Mouse (Mus musculus) megakaryocyte progenitor cell, adult 5-6 weeks (primary cell): Measurements from ENCODE around the gene Fem1a. TPM values are rescaled to one million over a fixed set of nuclear protein-coding genes. Genes with fewer than 3 reads are reported as not detected.

Experiments used
- ATAC-seq: replicated peaks from 2 replicates; pipeline ENCODE4 v1.8.0; 2016; ENCODE audit warnings: mild to moderate bottlenecking, moderate TSS enrichment, inconsistent platforms; ENCODE audit not compliant: poor library complexity
- total RNA-seq, 2 experiments: library from RNA; stranded (forward) in 1 of 2; stranded (reverse) in 1 of 2; fragments of 157-497, 149-512 nt in 1 of 2; fragments of 200-1000 nt in 1 of 2; gene quantifications; 2 replicates each; pipeline versions ENCODE4 v1.2.3 to v1.2.4; 2015 to 2017

The Fem1a gene
- total RNA-seq, 2 experiments from 2014 or later, result 15.3 to 20.7 TPM

DNA sequence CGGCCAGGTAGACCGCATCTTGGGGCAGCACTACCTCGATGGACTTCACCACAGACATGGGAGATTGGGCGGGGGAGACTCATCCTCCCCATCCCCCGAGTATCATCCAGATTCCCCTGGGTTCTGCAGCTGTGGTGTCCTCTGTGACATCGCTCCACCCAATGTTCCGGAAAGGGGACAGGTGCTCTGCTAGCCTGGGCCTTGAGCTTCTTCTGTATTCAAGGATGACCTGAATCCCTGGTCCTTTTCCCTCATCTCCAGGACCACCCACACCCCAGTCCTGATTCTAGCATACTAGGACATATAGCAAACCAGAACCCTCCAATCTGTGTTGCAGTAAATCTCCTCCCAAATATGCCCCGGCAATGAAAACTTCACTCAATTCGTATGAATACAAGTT lies 43.6 kb downstream of the Fem1a start, which contains the start of gene Arrdc5:
Arrdc5 (minus strand) TSS at position 101 of the 400 bp plus-strand sequence.
- no peak for ATAC-seq

- ATAC-seq, result no peak
These were observed 45.9 kb downstream of the Fem1a start for GRCm38 (mm10) chr17:56302363-56302996.

- peak; percentile 84 for ATAC-seq
These were observed 46.7 kb downstream of the Fem1a start, which contains the start of gene Uhrf1 for GRCm38 (mm10) chr17:56303160-56303846. Gene Uhrf1, plus strand, starts transcription at chr17:56303321.

- peak; percentile 84 for ATAC-seq
These were observed 47.4 kb downstream of the Fem1a start for GRCm38 (mm10) chr17:56303847-56304586.

DNA sequence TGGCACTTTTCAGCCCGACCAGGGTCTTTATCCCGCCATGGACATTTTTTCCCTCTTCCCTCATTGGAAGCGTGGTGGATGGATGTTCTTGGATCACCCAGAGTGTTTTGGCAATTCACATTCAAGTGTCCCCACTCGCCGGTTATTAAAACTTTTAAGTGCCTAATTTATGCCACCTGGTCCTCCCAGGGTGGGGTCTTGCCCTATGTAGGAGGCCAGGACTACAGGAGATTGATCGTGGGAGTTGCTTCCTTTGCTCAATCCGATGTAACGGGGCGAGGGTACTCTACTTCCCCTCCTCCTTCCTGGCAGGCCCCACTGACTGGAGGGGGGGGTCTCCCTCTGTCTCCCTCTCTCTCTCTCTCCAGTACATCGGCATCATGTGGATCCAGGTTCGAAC lies 48.1 kb downstream of the Fem1a start:
- ATAC-seq, result no peak

GRCm38 (mm10) chr17:56305156-56305555 lies 48.5 kb downstream of the Fem1a start:
- ATAC-seq, result no peak

GRCm38 (mm10) chr17:56305826-56306225 lies 49.2 kb downstream of the Fem1a start:
- ATAC-seq, result no peak

GRCm38 (mm10) chr17:56308088-56308487 lies 51.5 kb downstream of the Fem1a start:
- no peak for ATAC-seq

DNA sequence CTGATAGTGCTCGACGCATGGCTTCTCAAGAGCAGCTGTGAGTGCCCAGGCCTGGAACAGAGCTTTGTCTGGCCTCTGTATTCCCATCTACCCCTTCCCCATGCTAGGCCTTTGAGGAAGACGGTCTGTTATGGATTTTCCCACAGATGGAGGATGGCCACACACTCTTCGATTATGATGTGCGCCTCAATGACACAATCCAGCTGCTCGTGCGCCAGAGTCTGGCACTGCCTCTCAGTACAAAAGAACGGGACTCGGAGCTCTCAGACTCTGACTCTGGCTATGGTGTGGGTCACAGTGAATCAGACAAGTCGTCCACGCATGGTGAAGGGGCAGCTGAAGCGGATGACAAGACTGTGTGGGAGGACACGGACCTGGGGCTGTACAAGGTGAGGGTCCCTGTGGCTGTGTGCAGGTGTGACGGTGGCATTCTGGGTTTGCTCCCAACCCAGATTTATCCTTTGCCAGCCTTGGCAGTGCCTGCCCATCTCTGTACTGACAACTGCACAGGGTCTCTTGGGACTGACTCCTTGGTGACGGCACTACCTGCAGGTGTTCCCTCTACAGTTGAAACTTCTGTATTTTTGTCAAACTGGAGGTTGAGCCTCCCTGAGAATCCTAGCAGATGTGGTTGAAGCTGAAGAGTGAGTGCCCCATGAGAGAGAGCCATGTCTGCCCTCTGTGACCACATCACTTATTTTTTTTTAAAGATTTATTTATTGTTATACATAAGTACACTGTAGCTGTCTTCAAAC lies 52.8 kb downstream of the Fem1a start:
- no peak for ATAC-seq

Other genes with a start within 250 kb of the Fem1a start
- 19.1 TPM in 2 replicates for gene Sh3gl1, start 220.2 kb upstream of the Fem1a start, total RNA-seq (2015)
- gene Sh3gl1, start 220.2 kb upstream of the Fem1a start, total RNA-seq (2017), result 22.1 and 25.0 TPM in 2 replicates
- 15.5 and 16.7 TPM in 2 replicates for gene Chaf1a, start 216.4 kb upstream of the Fem1a start, total RNA-seq (2015)
- gene Chaf1a, start 216.4 kb upstream of the Fem1a start, total RNA-seq (2017), result 32.3 and 33.9 TPM in 2 replicates
- gene Ubxn6, start 181.8 kb upstream of the Fem1a start, total RNA-seq (2015), result 13.6 and 13.7 TPM in 2 replicates
- 17.4 and 19.9 TPM in 2 replicates for gene Ubxn6, start 181.8 kb upstream of the Fem1a start, total RNA-seq (2017)
- 20.7 and 25.4 TPM in 2 replicates for gene Hdgfl2, start 177.2 kb upstream of the Fem1a start, total RNA-seq (2015)
- 80.0 and 87.8 TPM in 2 replicates for gene Hdgfl2, start 177.2 kb upstream of the Fem1a start, total RNA-seq (2017)
- not detected in 2 replicates for gene Plin4, start 147.0 kb upstream of the Fem1a start, total RNA-seq (2015)
- not detected in 2 replicates for gene Plin4, start 147.0 kb upstream of the Fem1a start, total RNA-seq (2017)
- 0.17 TPM in 1 of 2 replicates, not detected in the other for gene Plin5, start 139.2 kb upstream of the Fem1a start, total RNA-seq (2015)
- 0.14 TPM in 1 of 2 replicates, not detected in the other for gene Plin5, start 139.2 kb upstream of the Fem1a start, total RNA-seq (2017)
- gene Lrg1, start 134.8 kb upstream of the Fem1a start, total RNA-seq (2015), result 1.6 and 3.6 TPM in 2 replicates
- gene Lrg1, start 134.8 kb upstream of the Fem1a start, total RNA-seq (2017), result 1.4 and 4.7 TPM in 2 replicates
- gene Sema6b, start 116.5 kb upstream of the Fem1a start, total RNA-seq (2015), result 1.8 and 2.2 TPM in 2 replicates
- gene Sema6b, start 116.5 kb upstream of the Fem1a start, total RNA-seq (2017), result 3.2 and 4.9 TPM in 2 replicates
- gene Tnfaip8l1, start 94.3 kb upstream of the Fem1a start, total RNA-seq (2015), result 1.5 and 2.2 TPM in 2 replicates
- gene Tnfaip8l1, start 94.3 kb upstream of the Fem1a start, total RNA-seq (2017), result 0.91 and 2.8 TPM in 2 replicates
- gene Mydgf, start 72.9 kb upstream of the Fem1a start, total RNA-seq (2015), result 55.1 and 56.1 TPM in 2 replicates
- 50.4 and 57.1 TPM in 2 replicates for gene Mydgf, start 72.9 kb upstream of the Fem1a start, total RNA-seq (2017)
- gene Dpp9, start 37.9 kb upstream of the Fem1a start, total RNA-seq (2015), result 27.0 and 31.0 TPM in 2 replicates
- 15.7 and 19.9 TPM in 2 replicates for gene Dpp9, start 37.9 kb upstream of the Fem1a start, total RNA-seq (2017)
- 9.0 and 11.4 TPM in 2 replicates for gene Ticam1, start 20.0 kb downstream of the Fem1a start, total RNA-seq (2015)
- 3.0 and 4.1 TPM in 2 replicates for gene Ticam1, start 20.0 kb downstream of the Fem1a start, total RNA-seq (2017)
- 7.3 and 8.1 TPM in 2 replicates for gene Plin3, start 36.1 kb downstream of the Fem1a start, total RNA-seq (2015)
- gene Plin3, start 36.1 kb downstream of the Fem1a start, total RNA-seq (2017), result 28.1 TPM in 2 replicates
- gene Arrdc5, start 43.5 kb downstream of the Fem1a start, total RNA-seq (2015), result not detected in 2 replicates
- gene Arrdc5, start 43.5 kb downstream of the Fem1a start, total RNA-seq (2017), result not detected in 2 replicates
- gene Uhrf1, start 46.5 kb downstream of the Fem1a start, total RNA-seq (2015), result 67.8 and 80.7 TPM in 2 replicates
- 151 and 160 TPM in 2 replicates for gene Uhrf1, start 46.5 kb downstream of the Fem1a start, total RNA-seq (2017)
- 6.7 and 8.5 TPM in 2 replicates for gene Kdm4b, start 69.3 kb downstream of the Fem1a start, total RNA-seq (2015)
- 5.9 and 7.3 TPM in 2 replicates for gene Kdm4b, start 69.3 kb downstream of the Fem1a start, total RNA-seq (2017)
- 35.9 and 39.7 TPM in 2 replicates for gene Ptprs, start 219.7 kb downstream of the Fem1a start, total RNA-seq (2015)
- gene Ptprs, start 219.7 kb downstream of the Fem1a start, total RNA-seq (2017), result 35.3 and 38.5 TPM in 2 replicates